Mouse (Mus musculus) G1E (cell line): ENCODE data around the gene Hoxb3. TPM values are rescaled to one million over a fixed set of nuclear protein-coding genes. Genes with fewer than 3 reads are reported as not detected.

Experiments
- ATAC-seq: 2 replicates; pipeline ENCODE4 v1.8.0; 2016; ENCODE audit warnings: mild to moderate bottlenecking; ENCODE audit not compliant: insufficient number of reproducible peaks, poor library complexity, low FRiP score, severe bottlenecking; ENCODE audit errors: extremely low read depth
- DNase-seq: peaks from one replicate; pipeline ENCODE4 v3.0.0; 2012; ENCODE audit warnings: low spot score
- H3K27me3 ChIP-seq: 2 replicates; pipeline ENCODE4 v1.6.1; 2012; ENCODE audit warnings: mild to moderate bottlenecking, low read length, inconsistent platforms; ENCODE audit not compliant: insufficient read depth
- H3K36me3 ChIP-seq: replicated peaks from 2 replicates; pipeline ENCODE3; 2012; ENCODE audit warnings: mild to moderate bottlenecking, inconsistent platforms
- H3K4me1 ChIP-seq: 2 replicates; pipeline ENCODE4 v1.6.1; 2012; ENCODE audit warnings: low read depth, low read length, inconsistent platforms, mixed read lengths; ENCODE audit not compliant: insufficient read depth
- H3K4me3 ChIP-seq: 2 replicates; pipeline ENCODE4 v1.5.1; 2012; ENCODE audit warnings: low read depth, mild to moderate bottlenecking, inconsistent platforms, low read length, moderate library complexity, mixed read lengths
- H3K9me3 ChIP-seq: replicated peaks from 2 replicates; pipeline ENCODE4 v1.6.1; 2012; ENCODE audit warnings: inconsistent platforms
- CTCF ChIP-seq: IDR thresholded peaks from 2 replicates; pipeline ENCODE4 v1.5.1; 2012; ENCODE audit warnings: low read depth, low read length, inconsistent platforms, mixed read lengths
- GATA1 ChIP-seq: IDR thresholded peaks from 2 replicates; pipeline ENCODE4 v1.6.1; 2012; ENCODE audit warnings: borderline replicate concordance, low read length, inconsistent platforms, mixed read lengths
- GATA2 ChIP-seq: IDR thresholded peaks from 2 replicates; pipeline ENCODE4 v1.6.1; 2012; ENCODE audit warnings: low read depth, low read length, inconsistent platforms, borderline replicate concordance
- POLR2AphosphoS5 ChIP-seq: IDR thresholded peaks from 2 replicates; pipeline ENCODE4 v1.6.1; 2012; ENCODE audit warnings: low read depth, low read length, inconsistent platforms; ENCODE audit not compliant: insufficient replicate concordance
- TAL1 ChIP-seq: conservative IDR thresholded peaks from 2 replicates; pipeline ENCODE4 v1.6.1; 2012; ENCODE audit warnings: low read depth, low read length, inconsistent platforms, mixed read lengths
- polyA plus RNA-seq: library from polyadenylated mRNA; stranded (reverse); fragments of >175 nt; gene quantifications from 2 replicates; pipeline ENCODE4 v1.2.3, GENCODE M21; 2012
- total RNA-seq, 2 experiments: library from RNA; stranded (forward) in 1 of 2; stranded (reverse) in 1 of 2; fragments of 200-1000 nt in 1 of 2; fragments of >200 nt in 1 of 2; fragmentation: Nextera tagmentation in 1 of 2; gene quantifications; 2 replicates each; pipeline ENCODE4 v1.2.3; 2014 to 2017

Hoxb3 gene
- total and polyA plus RNA-seq, 3 experiments, result 0.08 to 0.16 TPM; not detected in 1

DNA sequence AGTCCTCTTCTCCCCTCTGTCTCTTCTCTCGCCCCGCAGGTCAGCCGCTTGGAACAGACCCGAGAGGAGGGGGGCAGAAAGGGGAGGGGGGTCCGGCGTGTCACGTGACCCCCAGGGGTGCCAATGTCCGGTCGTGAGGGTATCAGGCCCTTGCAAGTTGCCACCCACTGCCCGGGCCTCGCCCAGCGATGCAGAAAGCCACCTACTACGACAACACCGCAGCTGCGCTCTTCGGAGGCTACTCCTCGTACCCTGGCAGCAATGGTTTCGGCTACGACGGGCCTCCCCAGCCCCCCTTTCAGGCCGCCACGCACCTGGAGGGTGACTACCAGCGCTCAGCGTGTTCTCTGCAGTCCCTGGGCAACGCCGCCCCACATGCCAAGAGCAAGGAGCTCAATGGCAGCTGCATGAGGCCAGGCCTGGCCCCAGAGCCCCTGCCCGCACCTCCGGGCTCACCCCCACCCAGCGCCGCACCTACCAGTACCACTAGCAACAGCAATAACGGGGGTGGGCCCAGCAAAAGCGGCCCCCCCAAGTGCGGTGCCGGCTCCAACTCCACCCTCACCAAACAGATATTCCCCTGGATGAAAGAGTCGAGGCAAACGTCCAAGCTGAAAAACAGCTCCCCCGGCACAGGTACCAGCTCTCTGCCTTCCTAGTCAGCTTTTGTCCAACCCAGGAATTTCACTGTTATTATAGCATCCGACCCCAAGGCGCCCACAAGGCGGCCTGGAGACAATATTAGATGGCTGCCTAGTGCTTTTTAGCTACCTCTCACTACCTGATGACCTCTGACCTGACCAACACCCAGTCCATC, 21.1 kb downstream of the Hoxb3 start:
- H3K36me3 ChIP-seq, result no peaks in the 10 kb centered on the region
- H3K4me1 ChIP-seq, result no peaks in the 10 kb centered on the region
- no peak for TF ChIP-seq POLR2AphosphoS5
- TF ChIP-seq GATA2, result no peak
- no peak for TF ChIP-seq CTCF
- H3K9me3 ChIP-seq, result no peaks in the 10 kb centered on the region
- no peak overlapping the region for H3K4me3 ChIP-seq
- DNase-seq (no peak), ATAC-seq (no peak)
- H3K27me3 ChIP-seq, result peaks cover 39% of the 10 kb centered on the region

GRCm38 (mm10) chr11:96344878-96345159, 21.7 kb downstream of the Hoxb3 start:
- Histone ChIP-seq H3K4me1 (no peaks in the 10 kb centered on the region), H3K27me3 (peaks cover 42% of the 10 kb centered on the region), H3K9me3 (no peaks in the 10 kb centered on the region), H3K4me3 (no peak overlapping the region), H3K36me3 (no peaks in the 10 kb centered on the region)
- TF ChIP-seq CTCF (no peak), GATA2 (no peak), POLR2AphosphoS5 (no peak), GATA1 (no peak), TAL1 (no peak)
- DNase-seq (no peak), ATAC-seq (no peak)

DNA sequence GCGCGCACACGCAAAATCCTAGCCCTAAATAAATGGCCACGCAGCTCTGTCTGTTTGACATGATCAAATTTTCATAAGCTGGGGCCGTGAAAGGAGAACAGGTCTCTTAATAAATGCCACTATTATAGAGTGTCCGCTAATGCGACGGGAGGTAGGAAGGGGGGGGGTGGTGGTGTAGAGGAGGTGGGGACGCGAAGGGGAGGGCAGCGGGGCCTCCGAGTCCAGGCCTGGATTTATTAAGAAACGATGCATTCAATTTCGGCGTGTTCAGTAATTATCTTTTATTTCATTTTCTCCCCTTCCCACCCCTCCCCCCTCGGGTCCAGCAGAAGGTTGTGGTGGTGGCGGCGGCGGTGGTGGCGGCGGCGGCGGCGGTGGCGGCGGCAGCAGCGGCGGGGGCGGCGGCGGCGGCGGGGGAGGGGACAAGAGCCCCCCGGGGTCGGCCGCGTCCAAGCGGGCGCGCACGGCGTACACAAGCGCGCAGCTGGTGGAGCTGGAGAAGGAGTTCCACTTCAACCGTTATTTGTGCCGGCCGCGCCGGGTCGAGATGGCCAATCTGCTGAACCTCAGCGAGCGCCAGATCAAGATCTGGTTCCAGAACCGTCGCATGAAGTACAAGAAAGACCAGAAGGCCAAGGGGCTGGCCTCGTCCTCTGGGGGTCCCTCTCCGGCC, 22.2 kb downstream of the Hoxb3 start:
- peaks cover 44% of the 10 kb centered on the region for H3K27me3 ChIP-seq
- TF ChIP-seq TAL1, result no peak
- DNase-seq (no peak), ATAC-seq (no peak)
- no peaks in the 10 kb centered on the region for H3K36me3 ChIP-seq
- no peaks in the 10 kb centered on the region for H3K9me3 ChIP-seq
- H3K4me3 ChIP-seq, result no peak overlapping the region
- no peaks in the 10 kb centered on the region for H3K4me1 ChIP-seq

- no peaks in the 10 kb centered on the region for H3K4me1 ChIP-seq
- no peak overlapping the region for H3K4me3 ChIP-seq
- DNase-seq, result no peak
- no peaks in the 10 kb centered on the region for H3K9me3 ChIP-seq
- peaks cover 46% of the 10 kb centered on the region for H3K27me3 ChIP-seq
- no peak for TF ChIP-seq TAL1
- TF ChIP-seq CTCF, result no peak
- TF ChIP-seq GATA1, result no peak
- no peak for TF ChIP-seq POLR2AphosphoS5
- TF ChIP-seq GATA2, result no peak
- H3K36me3 ChIP-seq, result no peaks in the 10 kb centered on the region
- no peak for ATAC-seq
These were observed 23.0 kb downstream of the Hoxb3 start for GRCm38 (mm10) chr11:96345893-96346806.

- H3K36me3 ChIP-seq, result no peaks in the 10 kb centered on the region
- H3K9me3 ChIP-seq, result no peaks in the 10 kb centered on the region
- H3K4me3 ChIP-seq, result no peak overlapping the region
- TF ChIP-seq TAL1 (no peak), GATA2 (no peak), GATA1 (no peak), POLR2AphosphoS5 (no peak), CTCF (no peak)
- no peak for ATAC-seq
- H3K27me3 ChIP-seq, result peaks cover 46% of the 10 kb centered on the region
- H3K4me1 ChIP-seq, result no peaks in the 10 kb centered on the region
- DNase-seq, result no peak
These were observed 23.9 kb downstream of the Hoxb3 start for GRCm38 (mm10) chr11:96346916-96347520.

GRCm38 (mm10) chr11:96347717-96348116, 24.6 kb downstream of the Hoxb3 start:
- Histone ChIP-seq H3K9me3 (no peaks in the 10 kb centered on the region), H3K4me1 (no peaks in the 10 kb centered on the region), H3K36me3 (no peaks in the 10 kb centered on the region), H3K4me3 (no peak overlapping the region), H3K27me3 (peaks cover 51% of the 10 kb centered on the region)
- DNase-seq (no peak), ATAC-seq (no peak)
- TF ChIP-seq GATA2 (no peak), POLR2AphosphoS5 (no peak)
